Mouse (Mus musculus) lung, embryonic 16.5 days (tissue): ENCODE measurements at regions not wholly inside any gene's neighbourhood (a gene's known extent, or its start where the extent isn't known, plus 50 kb on each side); places are given as distances from the start of the nearest gene placed in this dataset.

ENCODE experiments used
- ATAC-seq: fragments of 200-750 bp; cut with Nextera tagmentation; 2 replicates; pipeline ENCODE4 v1.8.0; 2017; ENCODE audit warnings: low read depth, mild to moderate bottlenecking, moderate library complexity
- H3K27ac ChIP-seq: fragments of 300-500 bp; sonication (generic); 2 replicates; pipeline ENCODE4 v1.5.1; 2014; ENCODE audit warnings: mild to moderate bottlenecking, control low read depth, low read length
- H3K27me3 ChIP-seq: fragments of 300-500 bp; sonication (generic); 2 replicates; pipeline ENCODE4 v1.6.1; 2014; ENCODE audit warnings: low read depth, low read length, mixed read lengths; ENCODE audit not compliant: control insufficient read depth, insufficient read depth
- H3K36me3 ChIP-seq: fragments of 300-500 bp; sonication (generic); 2 replicates; pipeline ENCODE4 v1.6.1; 2014; ENCODE audit warnings: low read length; ENCODE audit not compliant: control insufficient read depth, insufficient read depth
- H3K4me1 ChIP-seq: fragments of 300-500 bp; sonication (generic); replicated peaks from 2 replicates; pipeline ENCODE4 v1.6.1; 2014; ENCODE audit warnings: low read length, mixed read lengths; ENCODE audit not compliant: control insufficient read depth, insufficient read depth
- H3K4me2 ChIP-seq: fragments of 300-500 bp; sonication (generic); 2 replicates; pipeline ENCODE4 v1.6.1; 2014; ENCODE audit warnings: low read depth, low read length, control low read depth
- H3K4me3 ChIP-seq: fragments of 300-500 bp; sonication (generic); 2 replicates; pipeline ENCODE4 v1.5.1; 2014; ENCODE audit warnings: mild to moderate bottlenecking, low read length, control low read depth
- H3K9ac ChIP-seq: fragments of 300-500 bp; sonication (generic); 2 replicates; pipeline ENCODE4 v1.6.1; 2014; ENCODE audit warnings: low read length, control low read depth
- H3K9me3 ChIP-seq: fragments of 300-500 bp; sonication (generic); 2 replicates; pipeline ENCODE4 v1.6.1; 2016; ENCODE audit warnings: low read length; ENCODE audit not compliant: control insufficient read depth
- whole genome bisulfite sequencing: fragments of 180-500 bp; shearing (Covaris S2); extraction: QIAGEN DNeasy Blood & Tissue Kit; methylation state at CpG from one replicate; pipeline ENCODE4 v1.1.7; 2014; 5-methylcytosine and 5-hydroxymethylcytosine counted together

- Histone ChIP-seq H3K27ac (no peak overlapping the region), H3K9ac (no peak overlapping the region), H3K9me3 (no peaks in the 10 kb centered on the region), H3K4me3 (no peak overlapping the region), H3K4me1 (0 out of 2 replicates have a peak, but pooled peaks cover 2% of the 10 kb centered on the region), H3K36me3 (no peaks in the 10 kb centered on the region), H3K27me3 (no peaks in the 10 kb centered on the region), H3K4me2 (no peak overlapping the region)
- ATAC-seq, result no peak
- WGBS, result 47% methylated on average over 2 of the region's 2 CpGs
These were observed 347.2 kb downstream of the Ets1 start for GRCm38 (mm10) chr9:32983182-32983581.

DNA sequence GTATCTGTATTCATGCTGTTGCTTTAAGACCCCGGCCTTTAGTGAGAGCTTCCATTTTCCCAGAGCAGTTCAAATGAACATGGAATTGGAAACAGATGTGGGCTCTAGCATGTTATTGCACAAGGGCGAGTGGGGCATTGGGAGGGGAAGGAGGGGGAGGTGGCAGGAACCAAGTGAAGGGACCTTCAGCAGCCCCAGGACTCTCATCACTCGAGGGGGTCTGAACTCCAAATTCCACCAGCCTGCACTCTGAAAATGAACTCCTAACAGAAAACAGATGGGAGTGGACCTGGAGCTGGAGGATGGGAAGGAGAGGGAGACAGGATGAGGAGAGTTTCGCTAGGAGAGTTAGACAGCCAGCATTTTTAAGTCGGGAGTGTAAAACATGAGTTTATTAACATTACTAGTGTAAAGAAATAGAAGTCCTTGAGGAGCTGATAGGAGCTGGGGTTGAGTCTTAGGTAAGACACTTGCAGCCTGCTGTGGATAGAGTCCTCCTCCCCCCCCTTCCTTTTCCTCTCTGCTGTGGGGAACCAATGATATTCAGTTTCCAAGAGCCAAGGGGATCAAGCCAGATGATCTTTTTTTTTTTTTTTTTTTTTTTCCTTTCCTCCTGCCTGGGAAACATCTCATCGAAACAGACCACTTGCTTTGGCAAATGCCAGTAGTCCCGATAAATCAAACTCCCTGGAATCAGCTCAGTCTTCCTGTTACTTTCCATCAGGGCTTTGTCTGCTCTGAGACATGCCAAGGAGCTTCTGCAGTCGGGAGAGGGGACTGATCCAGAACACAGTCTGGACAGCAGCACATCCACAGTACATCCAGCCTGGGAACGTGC lies 351.0 kb downstream of the Ets1 start:
- WGBS, result 32% methylated on average over 9 of the region's 9 CpGs
- H3K4me1 ChIP-seq, result 0 out of 2 replicates have a peak, but pooled peaks cover 2% of the 10 kb centered on the region
- no peak for ATAC-seq
- no peaks in the 10 kb centered on the region for H3K36me3 ChIP-seq
- no peaks in the 10 kb centered on the region for H3K9me3 ChIP-seq
- no peak overlapping the region for H3K4me2 ChIP-seq
- no peak overlapping the region for H3K27ac ChIP-seq
- H3K27me3 ChIP-seq, result no peaks in the 10 kb centered on the region
- H3K4me3 ChIP-seq, result no peak overlapping the region
- no peak overlapping the region for H3K9ac ChIP-seq

GRCm38 (mm10) chr9:32989006-32989405 lies 353.0 kb downstream of the Ets1 start:
- Histone ChIP-seq H3K4me1 (no peaks in the 10 kb centered on the region), H3K27me3 (no peaks in the 10 kb centered on the region), H3K9ac (no peak overlapping the region), H3K36me3 (no peaks in the 10 kb centered on the region), H3K4me3 (no peak overlapping the region), H3K27ac (no peak overlapping the region), H3K9me3 (no peaks in the 10 kb centered on the region), H3K4me2 (no peak overlapping the region)
- 93% methylated on average over 1 of the region's 1 CpGs for WGBS
- no peak for ATAC-seq

- no peak overlapping the region for H3K9ac ChIP-seq
- no peak overlapping the region for H3K27ac ChIP-seq
- H3K4me1 ChIP-seq, result peaks cover 6% of the 10 kb centered on the region
- no peak for ATAC-seq
- no peaks in the 10 kb centered on the region for H3K36me3 ChIP-seq
- 82% methylated on average over 1 of the region's 1 CpGs for WGBS
- H3K27me3 ChIP-seq, result no peaks in the 10 kb centered on the region
- H3K9me3 ChIP-seq, result no peaks in the 10 kb centered on the region
- H3K4me2 ChIP-seq, result no peak overlapping the region
- H3K4me3 ChIP-seq, result no peak overlapping the region
These were observed 362.3 kb downstream of the Ets1 start for GRCm38 (mm10) chr9:32998323-32998722.

- 30% methylated on average over 7 of the region's 7 CpGs for WGBS
- H3K4me1 ChIP-seq, result peaks cover 6% of the 10 kb centered on the region
- H3K27me3 ChIP-seq, result no peaks in the 10 kb centered on the region
- no peaks in the 10 kb centered on the region for H3K36me3 ChIP-seq
- H3K9me3 ChIP-seq, result no peaks in the 10 kb centered on the region
- H3K27ac ChIP-seq, result no peak overlapping the region
- no peak overlapping the region for H3K4me3 ChIP-seq
- ATAC-seq, result no peak
- no peak overlapping the region for H3K4me2 ChIP-seq
- peak overlapping the region; percentile 4; the same call in 1 of the 2 replicates for H3K9ac ChIP-seq
These were observed 364.7 kb downstream of the Ets1 start for GRCm38 (mm10) chr9:33000691-33001164.

GRCm38 (mm10) chr9:33001165-33001949 lies 365.3 kb downstream of the Ets1 start:
- Histone ChIP-seq H3K27ac (no peak overlapping the region), H3K36me3 (no peaks in the 10 kb centered on the region), H3K27me3 (no peaks in the 10 kb centered on the region), H3K4me1 (peaks cover 6% of the 10 kb centered on the region), H3K4me2 (no peak overlapping the region), H3K4me3 (no peak overlapping the region), H3K9me3 (no peaks in the 10 kb centered on the region), H3K9ac (no peak overlapping the region; the same call in 1 of the 2 replicates)
- WGBS, result 31% methylated on average over 9 of the region's 9 CpGs
- ATAC-seq, result no peak

- no peaks in the 10 kb centered on the region for H3K9me3 ChIP-seq
- H3K9ac ChIP-seq, result no peak overlapping the region
- no peak overlapping the region for H3K4me2 ChIP-seq
- H3K27ac ChIP-seq, result no peak overlapping the region
- no peak overlapping the region for H3K4me3 ChIP-seq
- ATAC-seq, result no peak
- 91% methylated on average over 1 of the region's 1 CpGs for WGBS
- no peaks in the 10 kb centered on the region for H3K27me3 ChIP-seq
- no peaks in the 10 kb centered on the region for H3K36me3 ChIP-seq
- peaks cover 6% of the 10 kb centered on the region for H3K4me1 ChIP-seq
These were observed 367.9 kb downstream of the Ets1 start for GRCm38 (mm10) chr9:33003880-33004279.

- no peak overlapping the region for H3K9ac ChIP-seq
- no peak overlapping the region for H3K27ac ChIP-seq
- H3K36me3 ChIP-seq, result no peaks in the 10 kb centered on the region
- H3K4me3 ChIP-seq, result no peak overlapping the region
- peaks cover 6% of the 10 kb centered on the region for H3K4me1 ChIP-seq
- 86% methylated on average over 3 of the region's 3 CpGs for WGBS
- H3K27me3 ChIP-seq, result no peaks in the 10 kb centered on the region
- no peak for ATAC-seq
- H3K9me3 ChIP-seq, result no peaks in the 10 kb centered on the region
- H3K4me2 ChIP-seq, result no peak overlapping the region
These were observed 368.5 kb downstream of the Ets1 start for GRCm38 (mm10) chr9:33004536-33004935.

DNA sequence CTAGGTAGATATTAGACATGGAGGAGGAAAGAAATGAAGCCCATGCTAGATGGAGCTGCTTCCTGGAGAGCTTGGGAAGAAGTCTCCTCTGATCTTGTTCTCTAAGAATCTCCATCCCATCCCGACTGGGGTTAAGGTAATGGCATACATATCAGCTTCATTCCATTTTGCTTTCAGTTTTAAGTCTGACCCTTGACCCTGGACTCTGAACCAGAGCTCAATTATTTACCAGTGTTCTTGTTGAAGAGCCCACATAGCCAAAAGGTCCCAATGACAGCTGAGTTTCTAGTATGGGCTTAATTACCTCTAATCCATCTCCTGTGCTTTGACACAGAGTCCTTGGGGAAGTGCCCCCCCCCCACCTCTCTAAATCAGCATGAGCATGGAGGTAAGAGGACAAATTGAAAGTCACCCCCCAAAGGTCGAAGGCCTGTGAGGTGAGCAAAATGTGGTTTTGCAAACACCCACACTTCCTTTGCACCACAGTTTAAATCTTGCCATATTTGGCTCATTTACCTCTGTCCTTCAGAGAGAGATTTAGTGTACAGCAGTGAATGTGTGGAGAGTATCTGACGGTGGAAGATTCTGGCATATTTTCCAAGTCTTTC lies 371.5 kb downstream of the Ets1 start:
- no peak overlapping the region for H3K4me2 ChIP-seq
- ATAC-seq, result no peak
- H3K36me3 ChIP-seq, result no peaks in the 10 kb centered on the region
- no peaks in the 10 kb centered on the region for H3K27me3 ChIP-seq
- 60% methylated on average over 3 of the region's 3 CpGs for WGBS
- no peak overlapping the region for H3K9ac ChIP-seq
- no peaks in the 10 kb centered on the region for H3K9me3 ChIP-seq
- H3K4me3 ChIP-seq, result no peak overlapping the region
- H3K27ac ChIP-seq, result no peak overlapping the region
- no peaks in the 10 kb centered on the region for H3K4me1 ChIP-seq
